Mouse (Mus musculus) heart, postnatal 0 days (tissue): ENCODE measurements around the gene Aoc1. TPM values are rescaled to one million over a fixed set of nuclear protein-coding genes. Genes with fewer than 3 reads are reported as not detected.

Source experiments
- ATAC-seq: fragments of 200-750 bp; cut with Nextera tagmentation; 2 replicates; pipeline ENCODE4 v1.8.0; 2017; ENCODE audit warnings: low read depth, moderate number of reproducible peaks, moderate library complexity; ENCODE audit not compliant: insufficient read depth
- DNase-seq: peaks from one replicate; pipeline ENCODE4 v3.0.0-alpha.2; 2016; ENCODE audit warnings: low spot score
- H3K27ac ChIP-seq: fragments of 300-500 bp; sonication (generic); 2 replicates; pipeline ENCODE4 v1.5.1; 2014; ENCODE audit warnings: low read depth, mild to moderate bottlenecking
- H3K27me3 ChIP-seq: fragments of 300-500 bp; sonication (generic); 2 replicates; pipeline ENCODE4 v1.6.1; 2014; ENCODE audit warnings: low read length, mixed read lengths; ENCODE audit not compliant: control insufficient read depth, insufficient read depth
- H3K36me3 ChIP-seq: fragments of 300-500 bp; sonication (generic); replicated peaks from 2 replicates; pipeline ENCODE4 v1.6.1; 2014; ENCODE audit warnings: low read length, mixed read lengths; ENCODE audit not compliant: control insufficient read depth, insufficient read depth
- H3K4me1 ChIP-seq: fragments of 300-500 bp; sonication (generic); 2 replicates; pipeline ENCODE4 v1.6.1; 2014; ENCODE audit warnings: antibody characterized with exemption; ENCODE audit not compliant: control insufficient read depth, insufficient read depth
- H3K4me2 ChIP-seq: fragments of 300-500 bp; sonication (generic); 2 replicates; pipeline ENCODE4 v1.6.1; 2014; ENCODE audit warnings: low read depth, mild to moderate bottlenecking, low read length, moderate library complexity
- H3K4me3 ChIP-seq: fragments of 300-500 bp; sonication (generic); 2 replicates; pipeline ENCODE4 v1.5.1; 2014; ENCODE audit warnings: low read depth, low read length
- H3K9ac ChIP-seq: fragments of 300-500 bp; sonication (generic); replicated peaks from 2 replicates; pipeline ENCODE4 v1.6.1; 2014; ENCODE audit warnings: low read depth, low read length, mixed read lengths
- H3K9me3 ChIP-seq: fragments of 300-500 bp; sonication (generic); replicated peaks from 2 replicates; pipeline ENCODE4 v1.6.1; 2016; ENCODE audit warnings: low read length; ENCODE audit not compliant: control insufficient read depth
- CTCF ChIP-seq: IDR thresholded peaks from 2 replicates; pipeline ENCODE4 v1.5.1; 2016; ENCODE audit warnings: antibody characterized with exemption, control low read depth, low read depth
- EP300 ChIP-seq: IDR thresholded peaks from 2 replicates; pipeline ENCODE4 v1.6.1; 2016; ENCODE audit warnings: antibody characterized with exemption, low read depth
- WGBS: fragments of 180-500 bp; shearing (Covaris S2); extraction: QIAGEN DNeasy Blood & Tissue Kit; methylation state at CpG from one replicate; pipeline ENCODE4 v1.1.7; 2014; 5-methylcytosine and 5-hydroxymethylcytosine counted together
- polyA plus RNA-seq: library from polyadenylated mRNA; unstranded; fragments of >200 nt; fragmentation: Nextera tagmentation; extraction: Ambion mirVana; gene quantifications from 2 replicates; pipeline ENCODE4 v1.2.1, GENCODE M21; 2015
- total RNA-seq: library from RNA; depleted of rRNA; stranded (reverse); fragments of >200 nt; gene quantifications from 2 replicates; pipeline ENCODE4 v1.2.3, GENCODE M21; 2014; ENCODE audit warnings: low replicate concordance

Gene Aoc1
- total and polyA plus RNA-seq, 2 experiments from 2014 or later = 0.99 TPM; not detected in 1

DNA sequence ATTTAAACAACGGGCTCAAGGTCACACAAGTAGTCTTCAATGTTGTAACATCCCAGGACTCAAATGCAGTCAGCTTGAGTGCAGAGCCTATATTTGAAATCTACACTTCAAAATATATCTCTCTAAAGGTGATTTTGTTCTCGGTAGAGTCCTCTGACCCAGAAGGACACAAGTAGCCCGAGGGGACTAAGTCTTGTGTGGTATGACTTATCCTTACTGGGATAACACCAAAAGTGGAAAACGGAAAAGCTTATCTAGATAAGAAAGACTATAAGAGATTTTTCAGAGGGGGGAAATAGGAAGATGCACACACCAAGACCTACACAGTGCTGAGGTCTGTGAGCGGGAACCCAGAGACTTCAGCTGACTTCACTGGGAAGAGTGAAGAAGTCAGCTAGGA is 56.9 kb downstream of the Aoc1 start, which contains the start of gene 1600015I10Rik:
TSS of gene 1600015I10Rik (plus strand) at position 301 of the 400 bp plus-strand sequence.
- ATAC-seq (no peak), DNase-seq (no peak)
- H3K36me3 ChIP-seq = no peaks in the 10 kb centered on the region
- H3K9ac ChIP-seq = no peak within 1 kb of the TSS
- H3K4me2 ChIP-seq = no peak within 1 kb of the TSS
- H3K9me3 ChIP-seq = no peaks in the 10 kb centered on the region
- no peak for TF ChIP-seq EP300
- peaks cover 3% of the 10 kb centered on the region; the same call in 1 of the 2 replicates for H3K4me1 ChIP-seq
- no peak within 1 kb of the TSS for H3K27ac ChIP-seq
- 74% methylated on average over 5 of the region's 5 CpGs for WGBS
- H3K27me3 ChIP-seq = no peaks in the 10 kb centered on the region
- H3K4me3 ChIP-seq = no peak within 1 kb of the TSS

DNA sequence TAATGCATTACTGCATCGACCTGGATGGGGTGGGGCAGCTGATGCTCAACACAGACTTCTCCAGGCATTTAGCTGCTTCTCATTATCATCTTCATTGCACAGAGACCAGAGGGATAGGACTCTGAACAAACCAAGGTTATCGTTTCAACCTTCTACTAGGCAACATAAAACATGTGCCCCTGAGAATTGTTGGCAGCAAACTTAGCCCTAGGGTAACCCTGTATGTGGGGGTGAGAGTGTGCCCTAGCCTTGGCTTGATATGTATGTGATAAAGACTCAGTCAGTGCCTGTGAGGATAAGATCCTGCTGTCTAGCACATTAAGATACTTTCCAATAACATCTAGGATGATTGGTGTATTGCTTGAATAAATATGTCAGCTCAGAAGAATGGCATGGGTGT is 76.9 kb downstream of the Aoc1 start:
- no peak for DNase-seq
- Histone ChIP-seq H3K9me3 (no peaks in the 10 kb centered on the region), H3K9ac (no peak overlapping the region), H3K4me2 (no peak overlapping the region), H3K27ac (no peak overlapping the region), H3K36me3 (no peaks in the 10 kb centered on the region), H3K27me3 (no peaks in the 10 kb centered on the region), H3K4me1 (no peaks in the 10 kb centered on the region), H3K4me3 (no peak overlapping the region)
- TF ChIP-seq EP300 (no peak), CTCF (no peak)
- 66% methylated on average over 2 of the region's 2 CpGs for WGBS
- ATAC-seq = no peak

DNA sequence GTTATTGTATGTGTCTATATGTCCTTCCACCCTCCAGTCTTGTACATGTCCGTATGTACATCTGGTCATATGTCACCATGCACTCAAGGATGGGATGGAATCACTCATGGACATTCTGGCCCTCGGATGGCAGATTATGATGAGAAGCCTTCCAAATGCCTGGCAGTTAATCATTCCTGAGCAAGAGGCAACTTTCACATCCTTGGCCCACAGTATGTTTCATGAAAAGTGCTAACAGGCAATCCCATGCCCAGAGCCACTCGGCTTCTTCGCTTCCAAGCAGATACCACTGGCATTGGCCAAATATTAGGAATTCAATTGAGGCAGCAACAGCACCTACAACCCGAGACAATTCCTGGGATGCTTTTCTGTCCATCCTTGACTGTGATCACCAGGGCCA is 78.0 kb downstream of the Aoc1 start:
- Histone ChIP-seq H3K4me1 (no peaks in the 10 kb centered on the region), H3K4me2 (no peak overlapping the region), H3K9me3 (no peaks in the 10 kb centered on the region), H3K9ac (no peak overlapping the region), H3K27ac (no peak overlapping the region), H3K27me3 (no peaks in the 10 kb centered on the region), H3K4me3 (no peak overlapping the region), H3K36me3 (no peaks in the 10 kb centered on the region)
- TF ChIP-seq EP300 (no peak), CTCF (no peak)
- WGBS = 80% methylated on average over 5 of the region's 5 CpGs
- ATAC-seq (no peak), DNase-seq (no peak)

DNA sequence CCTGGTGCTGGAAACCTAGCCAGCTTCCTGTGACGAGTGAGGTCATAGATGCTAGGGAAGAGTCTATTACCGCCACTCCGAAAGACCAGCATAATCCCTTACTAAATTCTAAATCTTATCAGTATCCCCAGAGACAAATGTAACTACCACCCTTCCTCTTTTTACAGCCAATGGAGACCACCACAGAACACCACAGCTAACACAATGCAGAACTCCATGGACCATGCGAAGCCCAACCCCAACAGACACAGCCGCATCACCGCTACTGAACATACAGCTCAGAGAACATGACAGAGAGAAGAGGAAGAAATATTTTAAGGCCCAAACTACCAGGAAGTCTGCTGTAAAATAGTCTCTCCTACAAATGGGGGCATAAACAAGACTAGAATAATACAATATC is 78.9 kb downstream of the Aoc1 start:
- no peak for ATAC-seq
- DNase-seq = no peak
- Histone ChIP-seq H3K36me3 (no peaks in the 10 kb centered on the region), H3K9ac (no peak overlapping the region), H3K4me1 (no peaks in the 10 kb centered on the region), H3K27me3 (peaks cover 4% of the 10 kb centered on the region; the same call in 1 of the 2 replicates), H3K4me2 (no peak overlapping the region), H3K27ac (no peak overlapping the region), H3K9me3 (no peaks in the 10 kb centered on the region), H3K4me3 (no peak overlapping the region)
- 73% methylated on average over 6 of the region's 6 CpGs for WGBS
- TF ChIP-seq EP300 = no peak
- no peak for TF ChIP-seq CTCF

DNA sequence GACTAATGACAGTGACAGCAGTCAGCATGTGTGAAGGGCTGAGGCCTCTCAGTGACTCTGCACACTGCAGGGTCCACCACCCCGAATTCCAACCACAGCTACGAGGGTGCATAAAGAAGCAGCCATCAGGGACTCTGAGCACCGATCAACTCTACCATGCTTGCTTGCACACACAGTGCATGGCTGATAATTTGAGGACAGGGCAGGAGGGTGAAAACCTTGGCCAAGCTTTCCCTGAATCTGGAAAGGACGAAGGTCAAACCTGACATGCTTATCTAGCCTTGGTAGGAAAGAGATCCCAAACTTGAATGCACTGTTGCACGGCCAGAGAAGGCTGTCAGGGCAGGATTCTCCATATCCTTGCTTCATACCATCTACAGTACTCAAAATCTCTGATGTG is 80.5 kb downstream of the Aoc1 start:
- Histone ChIP-seq H3K9me3 (no peaks in the 10 kb centered on the region), H3K9ac (no peak overlapping the region), H3K27me3 (peaks cover 4% of the 10 kb centered on the region; the same call in 1 of the 2 replicates), H3K4me1 (no peaks in the 10 kb centered on the region), H3K36me3 (no peaks in the 10 kb centered on the region), H3K4me3 (no peak overlapping the region), H3K4me2 (no peak overlapping the region), H3K27ac (no peak overlapping the region)
- WGBS = 77% methylated on average over 5 of the region's 5 CpGs
- DNase-seq = no peak
- TF ChIP-seq EP300 (no peak), CTCF (no peak)
- ATAC-seq = no peak

DNA sequence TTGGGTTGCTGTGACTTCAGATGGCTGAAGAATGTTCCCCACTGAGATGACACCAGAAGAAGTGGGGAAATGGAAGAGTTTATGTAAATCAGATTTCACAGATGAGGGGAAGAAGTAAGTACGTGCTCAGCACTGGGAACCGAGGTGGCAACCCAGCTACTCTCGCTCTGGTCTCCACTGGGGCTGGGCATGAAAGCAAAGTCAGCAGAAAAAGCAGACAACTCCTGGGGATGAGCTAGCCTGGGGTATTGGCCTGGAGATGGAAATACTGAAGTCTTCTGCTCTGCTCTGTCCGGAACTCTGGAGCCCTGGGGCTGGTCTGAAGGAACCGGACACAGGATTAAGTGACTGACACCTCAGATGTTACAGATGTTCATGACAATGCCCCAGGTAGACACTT is 81.5 kb downstream of the Aoc1 start:
- WGBS = 77% methylated on average over 5 of the region's 5 CpGs
- H3K4me2 ChIP-seq = no peak overlapping the region
- no peak for DNase-seq
- TF ChIP-seq CTCF = no peak
- no peak for TF ChIP-seq EP300
- no peaks in the 10 kb centered on the region for H3K36me3 ChIP-seq
- no peak for ATAC-seq
- H3K27me3 ChIP-seq = peaks cover 4% of the 10 kb centered on the region; the same call in 1 of the 2 replicates
- no peaks in the 10 kb centered on the region for H3K4me1 ChIP-seq
- no peaks in the 10 kb centered on the region for H3K9me3 ChIP-seq
- H3K27ac ChIP-seq = no peak overlapping the region
- H3K4me3 ChIP-seq = no peak overlapping the region
- no peak overlapping the region for H3K9ac ChIP-seq
